Mouse (Mus musculus): ENCODE data around the gene Hipk2.

- TF ChIP-seq CTCF (IDR thresholded peaks at IDR 0.05; ENCODE audit: extremely low read depth, insufficient read depth, insufficient read length, insufficient replicate concordance) (no peak), POLR2A (IDR thresholded peaks at IDR 0.05; ENCODE audit: low read depth, low read length) (no peak)
Measured at GRCm38 (mm10) chr6:38860301-38860700, 15.7 kb downstream of the Hipk2 start.
